Mouse (Mus musculus): Measurements from ENCODE around the gene Erbb3.

GRCm38 (mm10) chr10:128591436-128591835 lies 2.0 kb upstream of the Erbb3 start:
- TF ChIP-seq CTCF (IDR thresholded peaks at IDR 0.05; ENCODE audit: control insufficient read depth, insufficient read depth, insufficient read length) (no peak), CEBPB (IDR thresholded peaks at IDR 0.05; ENCODE audit: low read depth) (no peak), MAX (IDR thresholded peaks at IDR 0.05) (no peak), MYOD1 (IDR thresholded peaks at IDR 0.05; ENCODE audit: control insufficient read depth, insufficient read length, low read depth) (no peak), MYOG (IDR thresholded peaks at IDR 0.05; ENCODE audit: control insufficient read depth, extremely low read depth, insufficient read length) (no peak), USF1 (IDR thresholded peaks at IDR 0.05; ENCODE audit: low read depth) (no peak), FOSL1 (IDR thresholded peaks at IDR 0.05; ENCODE audit: insufficient read depth, low read length, poor library complexity, severe bottlenecking) (no peak)
